Mouse (Mus musculus): ENCODE data around the gene Pla2g15.

DNA sequence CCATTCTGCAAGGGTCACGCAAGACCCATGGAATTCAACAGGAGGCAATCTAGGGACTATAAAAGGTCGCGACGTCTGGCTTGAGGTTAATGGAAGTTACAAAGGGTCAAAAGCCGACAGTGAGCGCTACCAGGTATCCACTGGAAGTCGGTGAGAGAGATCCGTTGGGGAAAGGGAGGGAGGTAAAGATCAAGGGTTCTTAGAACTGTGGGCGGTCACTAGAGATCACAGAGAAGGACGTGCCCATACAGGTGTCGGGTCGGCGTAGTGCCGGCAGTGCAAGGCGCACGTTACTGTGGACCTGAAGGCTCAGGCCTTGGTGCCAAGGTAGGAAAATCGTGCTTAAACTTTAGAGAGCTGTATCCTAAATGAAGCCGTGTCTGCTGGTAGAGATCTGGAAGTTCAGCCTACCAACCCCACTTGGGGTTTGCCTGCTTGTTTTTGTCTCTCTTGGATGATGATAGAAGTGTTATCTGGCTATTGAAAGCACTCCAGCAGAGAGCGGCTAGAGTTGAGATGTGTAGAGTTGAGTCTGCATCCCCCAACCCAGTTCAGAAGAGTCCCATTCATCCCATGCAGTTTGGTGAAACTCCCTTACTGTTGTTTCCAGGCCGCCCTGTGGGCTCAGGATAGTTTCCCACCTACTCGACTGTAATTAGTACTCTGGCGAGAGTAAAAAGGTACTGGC lies 12.8 kb upstream of the Pla2g15 start:
- TF ChIP-seq CTCF (IDR thresholded peaks at IDR 0.05; ENCODE audit: low read depth) (no peak), EP300 (optimal IDR thresholded peaks at IDR 0.05) (no peak)

Data from stomach, postnatal 0 days (tissue).